Mouse (Mus musculus) lung, postnatal 0 days (tissue): ENCODE measurements around the gene Pparg. TPM values are rescaled to one million over a fixed set of nuclear protein-coding genes. Genes with fewer than 3 reads are reported as not detected.

ENCODE experiments used
- ATAC-seq: fragments of 200-750 bp; cut with Nextera tagmentation; 2 replicates; pipeline ENCODE4 v1.8.0; 2017; ENCODE audit warnings: moderate library complexity
- DNase-seq: peaks from one replicate; pipeline ENCODE4 v3.0.0-alpha.2; 2016; ENCODE audit warnings: low spot score
- H3K27ac ChIP-seq: fragments of 300-500 bp; sonication (generic); 2 replicates; pipeline ENCODE4 v1.5.1; 2014; ENCODE audit warnings: antibody characterized with exemption, mild to moderate bottlenecking, low read length, mixed read lengths
- H3K27me3 ChIP-seq: fragments of 300-500 bp; sonication (generic); replicated peaks from 2 replicates; pipeline ENCODE4 v1.6.1; 2014; ENCODE audit warnings: low read length, mixed read lengths; ENCODE audit not compliant: insufficient read depth
- H3K36me3 ChIP-seq: fragments of 300-500 bp; sonication (generic); 2 replicates; pipeline ENCODE4 v1.6.1; 2014; ENCODE audit warnings: low read length, mixed read lengths; ENCODE audit not compliant: insufficient read depth
- H3K4me1 ChIP-seq: fragments of 300-500 bp; sonication (generic); 2 replicates; pipeline ENCODE4 v1.6.1; 2014; ENCODE audit warnings: antibody characterized with exemption, low read depth, low read length, mixed read lengths; ENCODE audit not compliant: insufficient read depth
- H3K4me2 ChIP-seq: fragments of 300-500 bp; sonication (generic); replicated peaks from 2 replicates; pipeline ENCODE4 v1.6.1; 2014; ENCODE audit warnings: low read depth, mild to moderate bottlenecking, low read length, moderate library complexity, mixed read lengths
- H3K4me3 ChIP-seq: fragments of 300-500 bp; sonication (generic); 2 replicates; pipeline ENCODE4 v1.5.1; 2014; ENCODE audit warnings: low read depth, low read length
- H3K9ac ChIP-seq: fragments of 300-500 bp; sonication (generic); replicated peaks from 2 replicates; pipeline ENCODE4 v1.6.1; 2014; ENCODE audit warnings: low read depth, mild to moderate bottlenecking
- H3K9me3 ChIP-seq: fragments of 300-500 bp; sonication (generic); 2 replicates; pipeline ENCODE4 v1.6.1; 2016; ENCODE audit warnings: low read length, mixed read lengths
- CTCF ChIP-seq: IDR thresholded peaks from 2 replicates; pipeline ENCODE4 v1.5.1; 2016; ENCODE audit warnings: antibody characterized with exemption, mild to moderate bottlenecking
- EP300 ChIP-seq: IDR thresholded peaks from 2 replicates; pipeline ENCODE4 v1.6.1; 2016; ENCODE audit warnings: antibody characterized with exemption, mild to moderate bottlenecking, control low read depth
- WGBS: fragments of 180-500 bp; shearing (Covaris S2); extraction: QIAGEN DNeasy Blood & Tissue Kit; methylation state at CpG from one replicate; pipeline ENCODE4 v1.1.7; 2014; 5-methylcytosine and 5-hydroxymethylcytosine counted together
- polyA plus RNA-seq: library from polyadenylated mRNA; unstranded; fragments of >200 nt; fragmentation: Nextera tagmentation; extraction: Ambion mirVana; gene quantifications from 2 replicates; pipeline ENCODE4 v1.2.1, GENCODE M21; 2015

The Pparg gene
- polyA plus RNA-seq, 1 experiment from 2014 or later: 7.7 TPM

GRCm38 (mm10) chr6:115527418-115527817 is 166.7 kb downstream of the Pparg start:
- TF ChIP-seq EP300 (no peak), CTCF (no peak)
- no peaks in the 10 kb centered on the region for H3K27me3 ChIP-seq
- no peak overlapping the region for H3K27ac ChIP-seq
- H3K4me2 ChIP-seq: no peak overlapping the region
- WGBS: 64% methylated on average over 3 of the region's 3 CpGs
- no peak overlapping the region for H3K9ac ChIP-seq
- no peaks in the 10 kb centered on the region for H3K9me3 ChIP-seq
- no peaks in the 10 kb centered on the region for H3K36me3 ChIP-seq
- no peak overlapping the region for H3K4me3 ChIP-seq
- DNase-seq (no peak), ATAC-seq (no peak)
- peaks cover 19% of the 10 kb centered on the region; the same call in 1 of the 2 replicates for H3K4me1 ChIP-seq

DNA sequence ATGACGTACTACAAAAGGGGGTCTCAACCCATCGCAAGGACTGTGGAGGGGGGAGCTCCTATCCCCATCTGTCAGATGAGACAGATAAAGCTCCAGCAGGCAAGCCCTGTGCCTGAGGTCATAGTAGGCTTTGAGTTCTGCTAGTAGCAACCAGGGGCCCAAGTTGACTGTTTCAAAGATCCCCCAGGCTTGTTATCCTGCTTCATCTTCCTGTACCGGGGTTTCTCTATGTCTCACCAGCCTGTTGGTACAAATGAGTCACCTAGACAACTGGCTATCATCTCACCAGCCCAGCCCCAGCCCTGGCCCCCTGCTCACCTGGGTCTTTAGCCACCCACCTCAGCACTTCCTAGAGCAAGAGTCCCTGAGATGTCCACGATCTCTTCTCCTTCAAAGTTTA is 167.6 kb downstream of the Pparg start:
- Histone ChIP-seq H3K27me3 (no peaks in the 10 kb centered on the region), H3K36me3 (no peaks in the 10 kb centered on the region), H3K9ac (no peak overlapping the region), H3K9me3 (no peaks in the 10 kb centered on the region), H3K4me3 (no peak overlapping the region), H3K4me2 (no peak overlapping the region), H3K27ac (no peak overlapping the region), H3K4me1 (peaks cover 9% of the 10 kb centered on the region; the same call in 1 of the 2 replicates)
- WGBS: 81% methylated on average over 4 of the region's 4 CpGs
- TF ChIP-seq EP300 (no peak), CTCF (no peak)
- ATAC-seq (no peak), DNase-seq (no peak)

DNA sequence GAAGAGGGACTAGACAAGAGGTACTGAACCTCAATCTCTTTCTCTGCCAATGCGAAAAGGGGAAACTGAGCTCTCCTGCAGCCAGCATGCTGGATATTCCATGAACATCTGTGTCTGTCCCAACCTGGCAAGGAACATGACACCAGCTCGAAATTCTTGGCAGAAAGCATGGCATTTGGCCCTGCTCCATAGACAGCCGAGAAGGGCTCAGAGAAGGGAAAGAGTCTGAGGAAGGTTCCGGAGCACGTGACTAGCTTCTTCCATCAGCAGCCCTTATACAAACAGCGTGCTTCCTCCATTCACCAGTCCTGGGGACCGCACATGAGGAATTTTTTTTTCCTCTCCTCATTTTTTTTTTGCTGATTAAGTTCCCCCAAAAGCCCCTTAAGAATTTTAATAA is 173.9 kb downstream of the Pparg start:
- Histone ChIP-seq H3K4me3 (no peak overlapping the region), H3K27ac (no peak overlapping the region), H3K27me3 (no peaks in the 10 kb centered on the region), H3K36me3 (no peaks in the 10 kb centered on the region), H3K4me2 (no peak overlapping the region), H3K9me3 (no peaks in the 10 kb centered on the region), H3K4me1 (peaks cover 6% of the 10 kb centered on the region; the same call in 1 of the 2 replicates), H3K9ac (no peak overlapping the region)
- DNase-seq (peak; percentile 28), ATAC-seq (no peak)
- WGBS: 17% methylated on average over 7 of the region's 7 CpGs
- TF ChIP-seq EP300: no peak
- no peak for TF ChIP-seq CTCF

GRCm38 (mm10) chr6:115536169-115536568 is 175.4 kb downstream of the Pparg start:
- DNase-seq: no peak
- Histone ChIP-seq H3K9ac (no peak overlapping the region), H3K4me3 (no peak overlapping the region), H3K36me3 (no peaks in the 10 kb centered on the region), H3K27me3 (no peaks in the 10 kb centered on the region), H3K4me2 (no peak overlapping the region), H3K27ac (no peak overlapping the region), H3K9me3 (no peaks in the 10 kb centered on the region), H3K4me1 (peaks cover 6% of the 10 kb centered on the region; the same call in 1 of the 2 replicates)
- no peak for TF ChIP-seq CTCF
- no peak for TF ChIP-seq EP300
- WGBS: 60% methylated on average over 4 of the region's 4 CpGs
- ATAC-seq: no peak

DNA sequence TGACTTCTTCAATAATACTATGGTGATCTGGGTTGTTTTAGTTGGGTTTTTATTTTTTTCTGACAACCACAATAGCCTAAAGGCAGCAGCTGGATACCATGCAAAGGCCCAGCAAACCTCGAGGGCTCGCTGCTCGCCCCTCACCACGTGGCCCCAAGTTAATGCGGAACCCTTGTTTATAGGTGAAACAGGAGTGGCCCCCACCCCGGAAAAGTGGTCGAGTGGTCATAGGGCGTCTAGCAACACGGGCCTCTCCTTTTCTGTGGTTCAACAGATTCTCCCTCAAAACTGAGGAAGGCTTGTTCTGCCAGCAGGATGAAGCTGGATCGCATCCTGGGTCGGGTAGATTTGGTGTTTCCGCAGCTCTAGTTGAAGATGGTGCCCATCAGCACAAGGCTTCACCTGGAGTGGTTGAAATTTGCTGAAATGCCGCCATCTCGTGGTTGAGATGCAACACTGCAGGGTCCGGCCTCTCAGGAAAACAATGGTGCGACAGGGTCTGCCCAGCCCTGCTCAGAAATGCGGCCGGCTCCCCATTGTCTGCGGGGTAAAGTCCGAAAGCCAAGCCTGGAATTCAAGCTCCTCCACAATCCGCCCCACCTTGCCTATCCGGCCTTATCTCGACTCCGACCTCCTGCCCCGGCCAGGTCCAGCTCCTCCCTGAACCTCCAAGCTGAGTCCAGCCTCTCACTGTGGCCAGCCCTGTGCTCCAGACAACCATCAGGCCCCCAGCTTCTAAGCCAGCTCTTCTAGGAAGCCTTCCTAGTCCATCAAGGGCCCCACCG is 178.1 kb downstream of the Pparg start:
- 20% methylated on average over 26 of the region's 26 CpGs for WGBS
- Histone ChIP-seq H3K4me1 (peaks cover 6% of the 10 kb centered on the region; the same call in 1 of the 2 replicates), H3K27me3 (no peaks in the 10 kb centered on the region), H3K27ac (no peak overlapping the region), H3K9ac (no peak overlapping the region; the same call in 1 of the 2 replicates), H3K4me2 (peak overlapping the region; percentile 50), H3K9me3 (no peaks in the 10 kb centered on the region), H3K36me3 (no peaks in the 10 kb centered on the region), H3K4me3 (no peak overlapping the region)
- no peak for TF ChIP-seq EP300
- TF ChIP-seq CTCF: peak; percentile 94
- peak; percentile 88 for ATAC-seq
- DNase-seq: peak; percentile 82

Other genes with a start within 250 kb of the Pparg start
- 1.0 and 1.4 TPM in 2 replicates for gene Syn2, start 226.0 kb upstream of the Pparg start, polyA plus RNA-seq
- not detected in 2 replicates for gene Gm17482, start 133.6 kb upstream of the Pparg start, polyA plus RNA-seq
- 3.7 and 5.0 TPM in 2 replicates for gene Timp4, start 108.7 kb upstream of the Pparg start, polyA plus RNA-seq
- 8.7 and 9.6 TPM in 2 replicates for gene Tsen2, start 183.7 kb downstream of the Pparg start, polyA plus RNA-seq
- 0.46 and 0.58 TPM in 2 replicates for gene Mkrn2os, start 231.6 kb downstream of the Pparg start, polyA plus RNA-seq
- 18.8 and 21.3 TPM in 2 replicates for gene Mkrn2, start 241.0 kb downstream of the Pparg start, polyA plus RNA-seq